Mouse (Mus musculus): ENCODE measurements at regions not wholly inside any gene's neighbourhood (a gene's known extent, or its start where the extent isn't known, plus 50 kb on each side); places are given as distances from the start of the nearest gene placed in this dataset.
A peak's percentile ranks its signal among the peaks of the same experiment; 100 is the strongest.

- 77% methylated on average over 6 of the region's 6 CpGs for WGBS
These were observed 445.3 kb downstream of the Hdgfl1 start for GRCm38 (mm10) chr13:26324633-26325032.

GRCm38 (mm10) chr13:26318557-26318956 is 451.4 kb downstream of the Hdgfl1 start:
- H3K9me3 ChIP-seq: no peaks in the 10 kb centered on the region
- no peak for ATAC-seq (ENCODE audit: low FRiP score, low read depth)
- 65% methylated on average over 5 of the region's 5 CpGs for WGBS

More at GRCm38 (mm10) chr13:26324633-26325032, 445.3 kb downstream of the Hdgfl1 start:
- Histone ChIP-seq H3K4me2 (no peak overlapping the region), H3K27me3 (no peaks in the 10 kb centered on the region), H3K36me3 (no peaks in the 10 kb centered on the region), H3K9me3 (no peaks in the 10 kb centered on the region), H3K4me1 (replicated peaks) (no peaks in the 10 kb centered on the region), H3K27ac (replicated peaks) (no peak overlapping the region), H3K9ac (no peak overlapping the region), H3K4me3 (no peak overlapping the region)
- ATAC-seq (ENCODE audit: low FRiP score, low read depth): no peak

GRCm38 (mm10) chr13:26312246-26313010 is 457.5 kb downstream of the Hdgfl1 start:
- no peak overlapping the region for H3K4me2 ChIP-seq
- 55% methylated on average over 7 of the region's 7 CpGs for WGBS
- H3K27me3 ChIP-seq: no peaks in the 10 kb centered on the region
- no peaks in the 10 kb centered on the region for H3K4me1 ChIP-seq (replicated peaks)
- H3K4me3 ChIP-seq: no peak overlapping the region
- no peaks in the 10 kb centered on the region for H3K9me3 ChIP-seq
- no peaks in the 10 kb centered on the region for H3K36me3 ChIP-seq
- H3K9ac ChIP-seq: no peak overlapping the region
- H3K27ac ChIP-seq (replicated peaks): no peak overlapping the region
- no peak for ATAC-seq (ENCODE audit: low FRiP score, low read depth)

More at GRCm38 (mm10) chr13:26318557-26318956, 451.4 kb downstream of the Hdgfl1 start:
- Histone ChIP-seq H3K4me1 (replicated peaks) (no peaks in the 10 kb centered on the region), H3K27ac (replicated peaks) (no peak overlapping the region), H3K36me3 (no peaks in the 10 kb centered on the region), H3K9ac (no peak overlapping the region), H3K27me3 (no peaks in the 10 kb centered on the region), H3K4me2 (no peak overlapping the region), H3K4me3 (no peak overlapping the region)

GRCm38 (mm10) chr13:26284073-26284444 is 485.9 kb downstream of the Hdgfl1 start:
- ATAC-seq (ENCODE audit: low FRiP score, low read depth): no peak
- Histone ChIP-seq H3K4me3 (no peak overlapping the region), H3K4me1 (replicated peaks) (peaks cover 4% of the 10 kb centered on the region; the same call in 1 of the 2 replicates), H3K27me3 (no peaks in the 10 kb centered on the region), H3K36me3 (no peaks in the 10 kb centered on the region), H3K9ac (no peak overlapping the region), H3K27ac (replicated peaks) (no peak overlapping the region), H3K4me2 (no peak overlapping the region), H3K9me3 (no peaks in the 10 kb centered on the region)
- 56% methylated on average over 3 of the region's 3 CpGs for WGBS

GRCm38 (mm10) chr13:26283397-26284072 is 486.4 kb downstream of the Hdgfl1 start:
- Histone ChIP-seq H3K9ac (no peak overlapping the region), H3K4me3 (no peak overlapping the region), H3K27ac (replicated peaks) (no peak overlapping the region), H3K4me2 (no peak overlapping the region), H3K4me1 (replicated peaks) (peaks cover 4% of the 10 kb centered on the region; the same call in 1 of the 2 replicates), H3K9me3 (no peaks in the 10 kb centered on the region), H3K36me3 (no peaks in the 10 kb centered on the region), H3K27me3 (no peaks in the 10 kb centered on the region)
- WGBS: 59% methylated on average over 6 of the region's 6 CpGs
- ATAC-seq (ENCODE audit: low FRiP score, low read depth): peak; percentile 87

GRCm38 (mm10) chr13:26282291-26282690 is 487.7 kb downstream of the Hdgfl1 start:
- no peaks in the 10 kb centered on the region for H3K27me3 ChIP-seq
- H3K36me3 ChIP-seq: no peaks in the 10 kb centered on the region
- WGBS: 76% methylated on average over 3 of the region's 3 CpGs
- no peak overlapping the region for H3K4me3 ChIP-seq
- H3K9ac ChIP-seq: no peak overlapping the region
- H3K9me3 ChIP-seq: no peaks in the 10 kb centered on the region
- no peak overlapping the region for H3K27ac ChIP-seq (replicated peaks)
- peaks cover 4% of the 10 kb centered on the region; the same call in 1 of the 2 replicates for H3K4me1 ChIP-seq (replicated peaks)
- ATAC-seq (ENCODE audit: low FRiP score, low read depth): no peak
- no peak overlapping the region for H3K4me2 ChIP-seq

GRCm38 (mm10) chr13:26272850-26273249 is 497.1 kb downstream of the Hdgfl1 start:
- Histone ChIP-seq H3K4me1 (replicated peaks) (no peaks in the 10 kb centered on the region), H3K4me3 (no peak overlapping the region), H3K4me2 (no peak overlapping the region), H3K9me3 (no peaks in the 10 kb centered on the region), H3K9ac (no peak overlapping the region), H3K36me3 (no peaks in the 10 kb centered on the region), H3K27me3 (no peaks in the 10 kb centered on the region), H3K27ac (replicated peaks) (no peak overlapping the region)
- no peak for ATAC-seq (ENCODE audit: low FRiP score, low read depth)
- 92% methylated on average over 3 of the region's 3 CpGs for WGBS

GRCm38 (mm10) chr13:26267501-26267900 is 502.5 kb downstream of the Hdgfl1 start:
- WGBS: 96% methylated on average over 2 of the region's 2 CpGs

GRCm38 (mm10) chr13:26235941-26236340 is 534.0 kb downstream of the Hdgfl1 start:
- Histone ChIP-seq H3K4me3 (no peak overlapping the region), H3K9me3 (no peaks in the 10 kb centered on the region), H3K4me2 (no peak overlapping the region), H3K27me3 (no peaks in the 10 kb centered on the region), H3K9ac (no peak overlapping the region), H3K27ac (replicated peaks) (no peak overlapping the region), H3K36me3 (no peaks in the 10 kb centered on the region), H3K4me1 (replicated peaks) (no peaks in the 10 kb centered on the region)
- WGBS: 58% methylated on average over 5 of the region's 5 CpGs
- no peak for ATAC-seq (ENCODE audit: low FRiP score, low read depth)

More at GRCm38 (mm10) chr13:26267501-26267900, 502.5 kb downstream of the Hdgfl1 start:
- no peak overlapping the region for H3K4me3 ChIP-seq
- H3K9me3 ChIP-seq: no peaks in the 10 kb centered on the region
- H3K27ac ChIP-seq (replicated peaks): no peak overlapping the region
- no peaks in the 10 kb centered on the region for H3K27me3 ChIP-seq
- no peak overlapping the region for H3K9ac ChIP-seq
- H3K4me1 ChIP-seq (replicated peaks): no peaks in the 10 kb centered on the region
- no peak for ATAC-seq (ENCODE audit: low FRiP score, low read depth)
- H3K4me2 ChIP-seq: no peak overlapping the region
- no peaks in the 10 kb centered on the region for H3K36me3 ChIP-seq

GRCm38 (mm10) chr13:26234703-26235102 is 535.3 kb downstream of the Hdgfl1 start:
- 64% methylated on average over 1 of the region's 1 CpGs for WGBS
- no peak overlapping the region for H3K27ac ChIP-seq (replicated peaks)
- H3K27me3 ChIP-seq: no peaks in the 10 kb centered on the region
- no peaks in the 10 kb centered on the region for H3K4me1 ChIP-seq (replicated peaks)
- H3K36me3 ChIP-seq: no peaks in the 10 kb centered on the region
- ATAC-seq (ENCODE audit: low FRiP score, low read depth): no peak
- H3K9ac ChIP-seq: no peak overlapping the region
- no peak overlapping the region for H3K4me2 ChIP-seq
- no peaks in the 10 kb centered on the region for H3K9me3 ChIP-seq
- H3K4me3 ChIP-seq: no peak overlapping the region

GRCm38 (mm10) chr13:26217299-26217698 is 552.7 kb downstream of the Hdgfl1 start:
- H3K36me3 ChIP-seq: no peaks in the 10 kb centered on the region
- H3K4me3 ChIP-seq: no peak overlapping the region
- H3K4me2 ChIP-seq: no peak overlapping the region
- H3K27me3 ChIP-seq: no peaks in the 10 kb centered on the region
- no peaks in the 10 kb centered on the region for H3K4me1 ChIP-seq (replicated peaks)
- no peak overlapping the region for H3K27ac ChIP-seq (replicated peaks)
- H3K9me3 ChIP-seq: no peaks in the 10 kb centered on the region
- H3K9ac ChIP-seq: no peak overlapping the region
- no peak for ATAC-seq (ENCODE audit: low FRiP score, low read depth)
- 90% methylated on average over 3 of the region's 3 CpGs for WGBS

GRCm38 (mm10) chr13:26216579-26216978 is 553.4 kb downstream of the Hdgfl1 start:
- Histone ChIP-seq H3K9ac (no peak overlapping the region), H3K9me3 (no peaks in the 10 kb centered on the region), H3K27me3 (no peaks in the 10 kb centered on the region), H3K4me3 (no peak overlapping the region), H3K4me2 (no peak overlapping the region), H3K4me1 (replicated peaks) (no peaks in the 10 kb centered on the region), H3K36me3 (no peaks in the 10 kb centered on the region), H3K27ac (replicated peaks) (no peak overlapping the region)
- ATAC-seq (ENCODE audit: low FRiP score, low read depth): no peak

Measured in hindbrain, embryonic 15.5 days (tissue).